Mouse (Mus musculus) urinary bladder, postnatal 10 days (tissue): ENCODE data around the gene Odc1.
"Not testable (repeated sequence)": the region's sequence is repeated elsewhere in the genome, so short reads cannot be mapped to it uniquely, and the experiment has no call there.

Source experiments
- DNase-seq: peaks from one replicate; pipeline ENCODE4 v3.0.0; 2022; ENCODE audit warnings: low spot score

The Odc1 gene

DNA sequence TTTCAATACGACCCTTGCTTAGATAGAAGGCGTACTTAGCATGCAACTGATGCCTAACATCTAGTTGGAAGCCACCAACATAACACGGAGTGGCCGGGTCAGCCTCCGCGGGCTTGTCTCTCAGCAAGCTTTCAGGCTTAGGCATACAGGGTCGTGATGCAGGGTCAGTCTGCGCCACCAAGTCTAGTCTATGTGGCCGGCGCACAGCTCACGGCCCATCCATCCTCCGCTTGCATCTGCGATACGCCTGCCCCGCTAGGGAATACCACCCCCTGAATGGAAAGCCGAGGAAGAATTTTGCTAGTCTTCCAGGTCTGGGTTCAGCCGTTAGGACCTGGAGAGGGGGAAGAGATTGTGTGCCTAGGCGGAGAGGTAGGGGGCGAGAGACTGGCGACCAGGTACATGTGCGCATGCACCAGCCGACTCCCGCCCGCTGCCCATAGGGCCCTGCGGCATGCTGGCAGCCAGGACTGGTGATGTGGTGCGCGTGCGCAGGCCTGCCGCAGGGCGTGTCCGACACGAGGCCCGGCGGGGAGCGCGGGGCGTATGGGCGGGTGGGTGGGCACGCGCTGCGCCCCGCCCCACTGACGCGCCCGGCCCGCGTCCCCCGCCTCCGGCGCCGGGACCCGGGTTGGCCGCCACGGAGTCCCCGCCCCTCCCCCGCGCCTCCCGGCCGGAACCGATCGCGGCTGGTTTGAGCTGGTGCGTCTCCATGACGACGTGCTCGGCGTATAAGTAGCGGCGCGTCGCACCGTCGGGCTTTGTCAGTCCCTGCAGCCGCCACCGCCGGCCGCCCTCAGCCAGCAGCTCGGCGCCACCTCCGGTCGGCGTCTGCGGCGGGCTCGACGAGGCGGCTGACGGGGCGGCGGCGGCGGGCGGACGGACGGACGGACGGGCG, at the start of gene Odc1:
Gene Odc1 (plus strand): TSS at position 586 of the 898 bp plus-strand sequence.
- peak; percentile 90 for DNase-seq

GRCm38 (mm10) chr12:17494809-17495208, 49.8 kb upstream of the Odc1 start:
- DNase-seq: no peak

DNA sequence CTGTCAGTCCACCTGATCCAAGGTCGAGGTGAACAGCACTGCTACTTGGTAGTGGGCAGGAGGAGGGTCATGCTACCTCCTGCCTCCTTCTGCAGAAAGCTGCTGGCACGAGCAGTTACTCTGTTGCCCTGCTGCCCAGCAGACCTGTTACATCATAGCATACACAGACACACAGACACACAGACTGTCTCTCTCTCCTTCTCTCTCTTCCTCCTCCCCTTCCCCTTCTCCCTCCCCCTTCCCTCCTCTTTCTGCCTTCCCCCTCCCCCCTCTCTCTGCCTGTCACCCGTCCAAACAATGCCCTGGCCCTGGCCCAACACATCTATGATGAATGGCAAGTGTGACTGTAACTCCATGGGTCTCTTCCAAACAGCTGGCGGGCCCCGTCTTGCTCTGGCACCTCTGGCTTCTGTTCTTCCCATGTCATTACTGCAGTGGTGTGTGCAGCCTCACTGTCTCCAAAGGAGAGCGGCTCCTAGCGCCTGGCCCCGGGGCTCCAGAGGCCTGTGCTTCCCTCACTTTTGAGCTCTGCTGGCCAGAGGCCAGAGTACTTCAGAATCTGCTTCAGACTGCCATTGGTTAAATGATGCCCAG, 48.6 kb upstream of the Odc1 start:
- no peak for DNase-seq

GRCm38 (mm10) chr12:17505620-17506074, 38.9 kb upstream of the Odc1 start:
- DNase-seq: no peak

- no peak for DNase-seq
Measured at GRCm38 (mm10) chr12:17506117-17506993, 38.2 kb upstream of the Odc1 start.

- no peak for DNase-seq
Measured at GRCm38 (mm10) chr12:17506994-17507542, 37.5 kb upstream of the Odc1 start.

DNA sequence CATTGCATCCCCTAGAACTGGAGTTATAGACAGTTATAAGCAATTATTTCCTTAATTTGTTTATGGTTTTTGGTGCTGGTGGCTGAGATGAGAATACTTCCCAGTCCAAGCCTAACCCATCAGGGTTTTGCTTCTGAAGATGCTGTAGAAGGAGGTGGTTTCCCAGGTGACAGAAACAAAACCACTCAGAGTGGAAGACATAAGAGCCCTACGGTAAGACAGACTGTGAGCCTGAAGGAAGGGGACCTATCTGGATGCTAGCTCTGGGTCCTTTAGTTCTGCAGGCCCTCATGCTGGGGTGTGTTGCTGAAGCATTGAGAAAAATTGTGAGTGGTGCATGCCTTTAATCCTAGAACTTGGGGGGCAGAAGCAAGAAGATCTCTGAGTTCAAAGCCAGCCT, 35.3 kb upstream of the Odc1 start:
- no peak for DNase-seq

- no peak for DNase-seq
Measured at GRCm38 (mm10) chr12:17510158-17510557, 34.4 kb upstream of the Odc1 start.

- DNase-seq: no peak
Measured at GRCm38 (mm10) chr12:17511019-17511418, 33.6 kb upstream of the Odc1 start.

DNA sequence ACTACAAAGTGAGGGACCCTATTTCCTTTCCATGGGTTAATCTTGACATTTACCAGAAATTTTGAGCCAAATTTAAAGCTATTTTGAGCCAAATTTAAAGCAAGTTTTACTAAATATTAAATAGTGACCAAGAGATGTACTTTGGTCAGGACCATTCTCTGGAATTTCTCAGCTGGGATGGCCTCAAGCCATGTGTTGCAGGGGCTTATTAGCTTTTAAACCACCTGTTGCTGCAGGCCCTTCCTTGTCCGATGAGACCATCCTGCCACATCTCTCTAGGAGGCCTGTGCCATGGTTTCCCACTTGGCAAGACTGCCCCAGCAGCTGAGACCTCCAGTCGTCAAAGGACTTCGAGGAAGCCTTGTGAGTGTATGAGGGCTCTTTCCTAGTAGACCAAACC, 15.4 kb upstream of the Odc1 start:
- DNase-seq: no peak

- DNase-seq: no peak
Measured at GRCm38 (mm10) chr12:17529726-17530125, 14.9 kb upstream of the Odc1 start.

DNA sequence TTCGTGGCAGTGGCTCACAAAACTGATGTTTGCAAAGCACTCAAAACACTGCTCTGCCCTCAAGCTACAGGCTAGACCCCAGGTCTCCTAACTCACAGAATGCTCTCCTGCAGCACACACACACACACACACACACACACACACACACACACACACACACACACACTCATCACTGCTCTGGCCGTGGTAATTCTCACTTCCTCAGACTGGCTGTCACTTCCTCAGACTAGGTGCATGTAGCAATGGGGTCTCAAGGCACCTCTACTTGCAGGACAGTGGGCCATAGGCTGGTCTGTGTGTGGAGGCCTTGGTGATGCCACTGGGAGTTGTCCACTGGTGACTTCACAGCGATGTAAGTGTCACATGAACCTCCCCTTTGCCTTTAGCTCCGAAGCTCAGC, 13.8 kb upstream of the Odc1 start:
- no peak for DNase-seq

GRCm38 (mm10) chr12:17536222-17536621, 8.4 kb upstream of the Odc1 start:
- DNase-seq: no peak

- no peak for DNase-seq
Measured at GRCm38 (mm10) chr12:17537147-17537546, 7.4 kb upstream of the Odc1 start.

- no peak for DNase-seq
Measured at GRCm38 (mm10) chr12:17538087-17538486, 6.5 kb upstream of the Odc1 start.

DNA sequence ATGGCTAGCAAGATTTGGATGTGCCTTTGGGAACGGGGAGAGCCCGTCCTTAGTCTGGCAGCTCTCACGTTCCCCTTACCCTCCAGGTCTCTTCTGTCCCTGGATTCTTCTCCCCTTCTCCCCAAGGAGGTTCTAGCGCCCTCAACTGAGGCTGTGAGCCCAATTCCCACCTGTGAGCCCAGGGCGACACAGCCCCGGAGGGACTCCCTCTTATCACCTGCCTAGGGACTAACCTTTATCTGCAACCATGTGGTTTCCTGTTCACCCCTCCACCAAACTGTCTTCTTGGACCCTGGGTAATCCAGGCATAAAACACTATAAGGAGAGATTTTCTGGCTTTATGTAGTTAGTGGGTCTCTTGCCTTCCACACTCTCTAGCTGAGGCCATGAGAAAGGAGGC, 5.6 kb upstream of the Odc1 start:
- no peak for DNase-seq

- DNase-seq: no peak
Measured at GRCm38 (mm10) chr12:17540040-17540552, 4.5 kb upstream of the Odc1 start.

GRCm38 (mm10) chr12:17545107-17545571, 545 bp downstream of the Odc1 start:
- DNase-seq: no peak

DNA sequence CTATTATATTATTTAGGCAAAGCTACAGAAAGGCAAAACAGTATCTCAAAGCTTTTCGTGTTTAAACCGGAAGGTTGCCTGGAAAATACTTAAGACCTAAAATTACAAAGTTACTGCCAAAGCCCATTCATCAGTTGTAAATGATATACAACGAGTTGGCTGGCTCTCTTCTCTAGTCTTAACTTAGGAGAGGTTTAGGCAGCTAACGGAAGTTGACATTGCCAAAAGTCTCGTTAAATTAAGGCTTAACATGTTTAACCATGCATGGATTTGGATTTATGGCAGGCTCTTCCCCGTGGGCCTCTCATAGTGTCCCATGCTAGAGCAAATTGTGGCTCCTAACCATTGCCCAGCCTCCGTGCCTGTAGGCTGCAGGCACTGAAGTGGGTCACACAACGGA, 1.3 kb downstream of the Odc1 start:
- no peak for DNase-seq

DNA sequence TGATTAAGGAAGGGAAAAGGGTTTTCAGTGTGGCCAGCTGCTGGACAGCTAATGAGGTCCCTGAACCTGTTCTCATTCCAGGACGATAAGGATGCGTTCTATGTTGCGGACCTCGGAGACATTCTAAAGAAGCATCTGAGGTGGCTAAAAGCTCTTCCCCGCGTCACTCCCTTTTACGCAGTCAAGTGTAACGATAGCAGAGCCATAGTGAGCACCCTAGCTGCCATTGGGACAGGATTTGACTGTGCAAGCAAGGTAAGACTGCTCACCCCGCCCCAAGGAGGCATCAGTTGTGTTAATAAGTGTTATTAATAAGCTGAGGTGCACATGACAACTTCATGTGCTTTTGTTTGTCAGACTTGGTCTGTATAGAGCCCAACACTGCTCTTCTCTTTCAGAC, 3.0 kb downstream of the Odc1 start:
- DNase-seq: not testable (repeated sequence)

GRCm38 (mm10) chr12:17548505-17548904, 3.9 kb downstream of the Odc1 start:
- no peak for DNase-seq

DNA sequence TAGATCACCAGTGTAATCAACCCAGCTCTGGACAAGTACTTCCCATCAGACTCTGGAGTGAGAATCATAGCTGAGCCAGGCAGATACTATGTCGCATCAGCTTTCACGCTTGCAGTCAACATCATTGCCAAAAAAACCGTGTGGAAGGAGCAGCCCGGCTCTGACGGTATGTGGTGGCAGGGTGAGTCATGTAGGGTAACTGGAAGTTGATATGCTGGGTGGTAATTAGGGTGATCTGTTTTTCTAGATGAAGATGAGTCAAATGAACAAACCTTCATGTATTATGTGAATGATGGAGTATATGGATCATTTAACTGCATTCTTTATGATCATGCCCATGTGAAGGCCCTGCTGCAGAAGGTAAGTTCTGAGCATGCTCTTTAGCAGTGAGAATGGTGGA, 4.8 kb downstream of the Odc1 start:
- DNase-seq: not testable (repeated sequence)
